Mouse (Mus musculus) CD4-positive, CD25-positive, alpha-beta regulatory T cell, adult 2 months (primary cell): Measurements from ENCODE around the gene Atp13a1.
A peak's percentile ranks its signal among the peaks of the same experiment; 100 is the strongest.

Source experiments
- DNase-seq: peaks from one replicate; pipeline ENCODE4 v3.0.0-alpha.2; 2012; ENCODE audit warnings: low read depth, low spot score

Atp13a1 gene

GRCm38 (mm10) chr8:69849899-69850298 is 58.9 kb downstream of the Atp13a1 start:
- DNase-seq: peak; percentile 50

GRCm38 (mm10) chr8:69850926-69851506 is 60.1 kb downstream of the Atp13a1 start:
- no peak for DNase-seq

- DNase-seq: no peak
Measured at GRCm38 (mm10) chr8:69853869-69854268, 62.9 kb downstream of the Atp13a1 start.
